Mouse (Mus musculus) limb, embryonic 14.5 days (tissue): Measurements from ENCODE around the gene Tbck. TPM values are rescaled to one million over a fixed set of nuclear protein-coding genes. Genes with fewer than 3 reads are reported as not detected.

ENCODE experiments used
- ATAC-seq: fragments of 200-750 bp; cut with Nextera tagmentation; 2 replicates; pipeline ENCODE4 v1.8.0; 2017; ENCODE audit warnings: low read depth, moderate number of reproducible peaks, moderate TSS enrichment; ENCODE audit not compliant: low FRiP score
- DNase-seq: peaks from one replicate; pipeline ENCODE4 v3.0.0-alpha.2; 2015; ENCODE audit warnings: low spot score
- H3K27ac ChIP-seq: fragments of 300-500 bp; sonication (generic); replicated peaks from 2 replicates; pipeline ENCODE4 v1.5.1; 2014; ENCODE audit warnings: low read depth, mild to moderate bottlenecking, low read length, moderate library complexity, mixed read lengths
- H3K27me3 ChIP-seq: fragments of 300-500 bp; sonication (generic); 2 replicates; pipeline ENCODE4 v1.6.1; 2014; ENCODE audit warnings: low read length, mixed read lengths; ENCODE audit not compliant: control insufficient read depth, insufficient read depth
- H3K36me3 ChIP-seq: fragments of 300-500 bp; sonication (generic); 2 replicates; pipeline ENCODE4 v1.6.1; 2014; ENCODE audit warnings: mild to moderate bottlenecking, low read length, moderate library complexity, mixed read lengths; ENCODE audit not compliant: control insufficient read depth, insufficient read depth
- H3K4me1 ChIP-seq: fragments of 300-500 bp; sonication (generic); 2 replicates; pipeline ENCODE4 v1.6.1; 2014; ENCODE audit warnings: antibody characterized with exemption, low read length, mixed read lengths; ENCODE audit not compliant: control insufficient read depth, insufficient read depth
- H3K4me2 ChIP-seq: fragments of 300-500 bp; sonication (generic); replicated peaks from 2 replicates; pipeline ENCODE4 v1.6.1; 2014; ENCODE audit warnings: low read depth, mild to moderate bottlenecking, low read length, moderate library complexity; ENCODE audit not compliant: severe bottlenecking
- H3K4me3 ChIP-seq: fragments of 300-500 bp; sonication (generic); replicated peaks from 2 replicates; pipeline ENCODE4 v1.5.1; 2014; ENCODE audit warnings: low read length
- H3K9ac ChIP-seq: fragments of 300-500 bp; sonication (generic); 2 replicates; pipeline ENCODE4 v1.6.1; 2014; ENCODE audit warnings: mild to moderate bottlenecking, low read depth, low read length, moderate library complexity; ENCODE audit not compliant: severe bottlenecking
- H3K9me3 ChIP-seq: fragments of 300-500 bp; sonication (generic); 2 replicates; pipeline ENCODE4 v1.6.1; 2016; ENCODE audit warnings: low read length; ENCODE audit not compliant: control insufficient read depth
- POLR2A ChIP-seq: fragments of 200-500 bp; IDR thresholded peaks from 2 replicates; pipeline ENCODE4 v1.8.0; 2012; ENCODE audit warnings: inconsistent platforms, mild to moderate bottlenecking, moderate library complexity, borderline replicate concordance; ENCODE audit not compliant: insufficient read depth, insufficient read length; ENCODE audit errors: extremely low read depth
- WGBS: fragments of 180-500 bp; shearing (Covaris S2); extraction: QIAGEN DNeasy Blood & Tissue Kit; methylation state at CpG from one replicate; pipeline ENCODE4 v1.1.7; 2014; 5-methylcytosine and 5-hydroxymethylcytosine counted together
- polyA plus RNA-seq, 2 experiments: library from polyadenylated mRNA; depleted of rRNA in 1 of 2; stranded (reverse) in 1 of 2; unstranded in 1 of 2; fragments of >200 nt; fragmentation: Nextera tagmentation in 1 of 2; extraction: Ambion mirVana in 1 of 2; gene quantifications; 2 replicates each; pipeline versions ENCODE4 v1.2.1 to v1.2.3; 2012 to 2014

Gene Tbck
- polyA plus RNA-seq (2012; rRNA removed) (7.4 and 7.9 TPM in 2 replicates), polyA plus RNA-seq (2014; fragmentation: Nextera tagmentation; extraction: Ambion mirVana) (19.1 and 22.1 TPM in 2 replicates)

DNA sequence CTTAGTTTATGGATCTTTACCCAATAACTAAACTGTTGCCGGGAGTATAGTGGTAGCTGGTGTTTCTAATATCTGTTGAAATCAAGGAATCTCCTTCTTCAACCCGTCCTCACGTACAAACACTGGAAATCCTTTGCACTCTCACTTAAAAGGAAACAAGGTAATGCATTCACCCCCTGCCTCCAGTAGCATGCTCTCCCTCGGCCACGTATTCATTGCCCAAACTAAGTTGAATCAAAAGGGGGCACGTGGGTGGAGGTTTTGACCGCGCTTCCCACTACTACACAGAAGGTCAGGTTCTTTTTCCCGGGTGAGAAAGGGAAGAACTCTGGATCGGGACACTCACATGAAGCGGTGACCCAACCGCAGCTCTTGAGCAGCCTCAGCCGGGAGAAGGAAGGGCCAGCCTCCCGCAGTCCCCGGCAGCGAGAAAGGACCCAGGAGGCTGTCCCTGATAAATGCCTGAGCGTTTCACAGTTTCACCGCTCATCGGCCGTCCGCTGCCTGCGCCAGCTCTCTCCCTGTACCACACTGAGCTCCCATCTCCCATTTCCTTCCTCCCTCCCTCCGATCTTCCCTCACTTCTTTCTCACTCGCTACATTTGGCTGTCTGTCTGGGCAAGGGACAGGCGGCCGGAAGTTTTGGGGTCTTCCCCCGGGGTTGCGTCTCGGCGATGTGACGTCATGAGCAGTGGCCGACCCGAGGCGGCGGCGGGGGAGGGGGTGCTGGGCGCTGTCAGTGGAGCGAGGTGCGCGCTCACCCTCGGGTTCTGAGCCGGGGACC is at the start of gene Tbck:
TSS of gene Tbck (plus strand) at position 698 of the 784 bp plus-strand sequence.
- peak within 1 kb of the TSS; percentile 77 for H3K4me3 ChIP-seq
- DNase-seq (peak; percentile 92), ATAC-seq (peak; percentile 98)
- H3K4me2 ChIP-seq = peak within 1 kb of the TSS; percentile 63
- H3K9me3 ChIP-seq = no peaks in the 10 kb centered on the region
- H3K9ac ChIP-seq = peak within 1 kb of the TSS; percentile 92
- TF ChIP-seq POLR2A = 0 out of 2 replicates have a peak, but pooled peaks have one; percentile 57
- peaks cover 6% of the 10 kb centered on the region; the same call in 1 of the 2 replicates for H3K4me1 ChIP-seq
- peak within 1 kb of the TSS; percentile 96 for H3K27ac ChIP-seq
- under 1% methylated on average over 32 of the region's 42 CpGs for WGBS
- no peaks in the 10 kb centered on the region for H3K27me3 ChIP-seq
- H3K36me3 ChIP-seq = peaks cover 16% of the 10 kb centered on the region

- H3K9me3 ChIP-seq = no peaks in the 10 kb centered on the region
- ATAC-seq (no peak), DNase-seq (no peak)
- no peak overlapping the region for H3K4me2 ChIP-seq
- no peak overlapping the region for H3K27ac ChIP-seq
- no peaks in the 10 kb centered on the region for H3K36me3 ChIP-seq
- no peak overlapping the region for H3K9ac ChIP-seq
- no peak overlapping the region for H3K4me3 ChIP-seq
- H3K27me3 ChIP-seq = no peaks in the 10 kb centered on the region
- 92% methylated on average over 3 of the region's 3 CpGs for WGBS
- no peak for TF ChIP-seq POLR2A
- H3K4me1 ChIP-seq = no peaks in the 10 kb centered on the region
Measured at GRCm38 (mm10) chr3:132637080-132637479, 46.9 kb upstream of the Tbck start.

DNA sequence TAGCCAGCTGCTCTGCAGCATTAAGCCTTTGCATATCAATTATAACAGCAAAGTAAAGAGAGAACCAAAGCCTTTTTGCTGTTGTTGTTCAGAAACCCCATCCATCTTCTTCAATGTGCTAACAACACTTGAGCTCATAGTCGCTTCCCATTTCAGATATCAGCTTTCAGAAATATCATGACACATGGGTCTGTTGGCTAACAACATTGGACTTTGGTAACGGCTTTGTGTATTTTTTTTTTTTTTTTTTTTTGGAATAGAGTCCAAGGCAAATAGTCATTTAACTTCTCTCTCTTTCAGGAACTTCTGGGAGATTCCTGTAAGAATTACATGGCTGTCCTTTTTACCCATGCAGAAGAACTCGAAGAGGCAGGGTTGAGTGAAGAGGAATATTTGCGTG is 39.9 kb upstream of the Tbck start:
- no peak overlapping the region for H3K4me2 ChIP-seq
- no peaks in the 10 kb centered on the region for H3K4me1 ChIP-seq
- TF ChIP-seq POLR2A = no peak
- DNase-seq (no peak), ATAC-seq (no peak)
- H3K4me3 ChIP-seq = no peak overlapping the region
- H3K9me3 ChIP-seq = no peaks in the 10 kb centered on the region
- no peak overlapping the region for H3K9ac ChIP-seq
- H3K36me3 ChIP-seq = no peaks in the 10 kb centered on the region
- no peak overlapping the region for H3K27ac ChIP-seq
- 85% methylated on average over 4 of the region's 4 CpGs for WGBS
- H3K27me3 ChIP-seq = no peaks in the 10 kb centered on the region

DNA sequence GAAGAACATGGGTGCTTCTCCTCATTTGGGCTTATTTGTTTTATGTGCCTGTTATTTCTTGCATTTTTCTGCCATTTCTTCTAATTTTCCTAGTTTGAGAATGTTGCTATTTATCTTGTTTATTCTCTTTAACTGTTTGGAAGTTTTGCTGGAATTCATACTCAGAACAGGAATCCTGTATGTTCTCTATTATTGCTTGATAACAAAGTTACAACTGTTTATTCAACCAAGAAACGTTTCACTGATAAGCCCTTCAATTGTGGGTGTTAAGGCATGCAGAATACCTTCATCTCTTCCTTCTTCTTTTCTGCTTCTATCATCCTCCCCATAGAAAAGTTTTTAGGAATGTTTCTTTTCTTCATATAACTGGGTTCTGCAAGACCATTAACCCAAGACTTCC is 37.1 kb upstream of the Tbck start:
- DNase-seq (no peak), ATAC-seq (no peak)
- WGBS = 57% methylated on average over 1 of the region's 1 CpGs
- Histone ChIP-seq H3K4me3 (no peak overlapping the region), H3K27me3 (no peaks in the 10 kb centered on the region), H3K9me3 (no peaks in the 10 kb centered on the region), H3K36me3 (no peaks in the 10 kb centered on the region), H3K4me1 (no peaks in the 10 kb centered on the region), H3K9ac (no peak overlapping the region), H3K4me2 (no peak overlapping the region), H3K27ac (no peak overlapping the region)
- no peak for TF ChIP-seq POLR2A

DNA sequence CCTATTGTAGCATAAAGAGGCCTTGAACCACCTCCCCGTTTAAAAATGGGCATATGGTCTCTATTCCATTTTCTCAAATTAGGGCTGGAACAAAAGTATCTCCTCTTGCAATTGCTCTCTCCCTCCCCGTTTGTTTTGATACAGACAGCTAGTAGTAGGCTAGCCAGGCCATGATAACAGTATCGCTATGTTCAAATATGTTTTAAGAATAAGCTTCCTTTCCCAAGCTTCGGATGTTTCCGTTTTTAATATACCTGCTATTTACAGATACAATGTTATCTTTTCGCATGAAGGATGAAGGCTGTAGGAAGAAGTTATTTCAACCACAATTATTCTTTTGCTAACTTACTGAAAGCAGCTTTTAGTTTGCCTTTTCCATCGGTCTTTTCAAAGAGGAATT is 34.6 kb upstream of the Tbck start:
- Histone ChIP-seq H3K36me3 (no peaks in the 10 kb centered on the region), H3K9me3 (no peaks in the 10 kb centered on the region), H3K4me2 (no peak overlapping the region), H3K27ac (no peak overlapping the region), H3K27me3 (no peaks in the 10 kb centered on the region), H3K4me1 (no peaks in the 10 kb centered on the region), H3K4me3 (no peak overlapping the region), H3K9ac (no peak overlapping the region)
- DNase-seq (no peak), ATAC-seq (no peak)
- WGBS = 88% methylated on average over 7 of the region's 7 CpGs
- TF ChIP-seq POLR2A = no peak
